Mouse (Mus musculus): ENCODE measurements around the gene Ctdnep1. TPM values are rescaled to one million over a fixed set of nuclear protein-coding genes. Genes with fewer than 3 reads are reported as not detected.

The Ctdnep1 gene
- polyA plus RNA-seq, 1 experiment from 2014 or later = 20.3 TPM

MicroRNAs within 50 kb of the gene (microRNA counts, 519-probe panel; counts per million panel counts)
- 32.2 counts per million for microRNA mmu-miR-324-3p
- 5,305 counts per million, percentile 57 among the panel's probes with 10 or more counts for microRNA mmu-miR-324-5p

Small RNA genes within 50 kb of the gene (microRNA-seq; reads per million reads assigned to microRNA genes)
- not detected for gene Gm44349 (ENCODE audit: borderline number of aligned reads)
- 4,291 reads per million, percentile 92 among the genes with 10 or more reads in this experiment for gene Mir324 (ENCODE audit: borderline number of aligned reads)

Other genes starting within 250 kb of the Ctdnep1 start
- 29.0 and 36.7 TPM in 2 replicates for gene Polr2a, start 222.5 kb upstream of the Ctdnep1 start, polyA plus RNA-seq (2014; fragmentation: Nextera tagmentation; extraction: Ambion mirVana)
- 0.10 TPM in 1 of 2 replicates, not detected in the other for gene Slc35g3, start 219.2 kb upstream of the Ctdnep1 start, polyA plus RNA-seq (2014; fragmentation: Nextera tagmentation; extraction: Ambion mirVana)
- gene Zbtb4, start 215.2 kb upstream of the Ctdnep1 start, polyA plus RNA-seq (2014; fragmentation: Nextera tagmentation; extraction: Ambion mirVana) = 2.1 and 3.1 TPM in 2 replicates
- 3.7 and 4.5 TPM in 2 replicates for gene Chrnb1, start 185.2 kb upstream of the Ctdnep1 start, polyA plus RNA-seq (2014; fragmentation: Nextera tagmentation; extraction: Ambion mirVana)
- gene Fgf11, start 179.3 kb upstream of the Ctdnep1 start, polyA plus RNA-seq (2014; fragmentation: Nextera tagmentation; extraction: Ambion mirVana) = 1.5 and 2.5 TPM in 2 replicates
- 1.1 and 1.5 TPM in 2 replicates for gene Tmem102, start 175.5 kb upstream of the Ctdnep1 start, polyA plus RNA-seq (2014; fragmentation: Nextera tagmentation; extraction: Ambion mirVana)
- not detected in 2 replicates for gene Gm39566, start 165.9 kb upstream of the Ctdnep1 start, polyA plus RNA-seq (2014; fragmentation: Nextera tagmentation; extraction: Ambion mirVana)
- not detected in 2 replicates for gene Spem2, start 162.7 kb upstream of the Ctdnep1 start, polyA plus RNA-seq (2014; fragmentation: Nextera tagmentation; extraction: Ambion mirVana)
- gene Spem1, start 159.0 kb upstream of the Ctdnep1 start, polyA plus RNA-seq (2014; fragmentation: Nextera tagmentation; extraction: Ambion mirVana) = not detected in 2 replicates
- 3.1 and 3.3 TPM in 2 replicates for gene Nlgn2, start 143.4 kb upstream of the Ctdnep1 start, polyA plus RNA-seq (2014; fragmentation: Nextera tagmentation; extraction: Ambion mirVana)
- gene Tmem256, start 142.6 kb upstream of the Ctdnep1 start, polyA plus RNA-seq (2014; fragmentation: Nextera tagmentation; extraction: Ambion mirVana) = 321 and 331 TPM in 2 replicates
- gene Plscr3, start 134.8 kb upstream of the Ctdnep1 start, polyA plus RNA-seq (2014; fragmentation: Nextera tagmentation; extraction: Ambion mirVana) = 65.9 and 75.2 TPM in 2 replicates
- 0.23 and 0.39 TPM in 2 replicates for gene Tnk1, start 122.4 kb upstream of the Ctdnep1 start, polyA plus RNA-seq (2014; fragmentation: Nextera tagmentation; extraction: Ambion mirVana)
- not detected in 2 replicates for gene Tmem95, start 103.1 kb upstream of the Ctdnep1 start, polyA plus RNA-seq (2014; fragmentation: Nextera tagmentation; extraction: Ambion mirVana)
- gene Kctd11, start 99.8 kb upstream of the Ctdnep1 start, polyA plus RNA-seq (2014; fragmentation: Nextera tagmentation; extraction: Ambion mirVana) = 3.3 and 3.8 TPM in 2 replicates
- 7.2 and 8.1 TPM in 2 replicates for gene Acap1, start 85.6 kb upstream of the Ctdnep1 start, polyA plus RNA-seq (2014; fragmentation: Nextera tagmentation; extraction: Ambion mirVana)
- gene 2810408A11Rik, start 80.2 kb upstream of the Ctdnep1 start, polyA plus RNA-seq (2014; fragmentation: Nextera tagmentation; extraction: Ambion mirVana) = 5.3 and 5.8 TPM in 2 replicates
- 9.3 and 10.8 TPM in 2 replicates for gene Neurl4, start 80.1 kb upstream of the Ctdnep1 start, polyA plus RNA-seq (2014; fragmentation: Nextera tagmentation; extraction: Ambion mirVana)
- 53.2 and 62.2 TPM in 2 replicates for gene Gps2, start 67.3 kb upstream of the Ctdnep1 start, polyA plus RNA-seq (2014; fragmentation: Nextera tagmentation; extraction: Ambion mirVana)
- 1,428 and 1,516 TPM in 2 replicates for gene Eif5a, start 59.2 kb upstream of the Ctdnep1 start, polyA plus RNA-seq (2014; fragmentation: Nextera tagmentation; extraction: Ambion mirVana)
- 1.5 and 4.3 TPM in 2 replicates for gene Ybx2, start 45.4 kb upstream of the Ctdnep1 start, polyA plus RNA-seq (2014; fragmentation: Nextera tagmentation; extraction: Ambion mirVana)
- gene Slc2a4, start 33.0 kb upstream of the Ctdnep1 start, polyA plus RNA-seq (2014; fragmentation: Nextera tagmentation; extraction: Ambion mirVana) = 22.0 and 22.8 TPM in 2 replicates
- gene Cldn7, start 16.4 kb upstream of the Ctdnep1 start, polyA plus RNA-seq (2014; fragmentation: Nextera tagmentation; extraction: Ambion mirVana) = 2.4 and 3.0 TPM in 2 replicates
- 120 and 130 TPM in 2 replicates for gene Elp5, start 1.4 kb downstream of the Ctdnep1 start, polyA plus RNA-seq (2014; fragmentation: Nextera tagmentation; extraction: Ambion mirVana)
- gene Gabarap, start 10.0 kb downstream of the Ctdnep1 start, polyA plus RNA-seq (2014; fragmentation: Nextera tagmentation; extraction: Ambion mirVana) = 481 and 489 TPM in 2 replicates
- 27.3 and 29.9 TPM in 2 replicates for gene Phf23, start 14.6 kb downstream of the Ctdnep1 start, polyA plus RNA-seq (2014; fragmentation: Nextera tagmentation; extraction: Ambion mirVana)
- 18.6 and 18.9 TPM in 2 replicates for gene Dvl2, start 19.4 kb downstream of the Ctdnep1 start, polyA plus RNA-seq (2014; fragmentation: Nextera tagmentation; extraction: Ambion mirVana)
- 94.1 and 111 TPM in 2 replicates for gene Acadvl, start 34.3 kb downstream of the Ctdnep1 start, polyA plus RNA-seq (2014; fragmentation: Nextera tagmentation; extraction: Ambion mirVana)
- 10.2 and 10.4 TPM in 2 replicates for gene Dlg4, start 35.8 kb downstream of the Ctdnep1 start, polyA plus RNA-seq (2014; fragmentation: Nextera tagmentation; extraction: Ambion mirVana)
- gene Asgr1, start 72.9 kb downstream of the Ctdnep1 start, polyA plus RNA-seq (2014; fragmentation: Nextera tagmentation; extraction: Ambion mirVana) = 0.13 TPM in 1 of 2 replicates, not detected in the other
- 0.57 TPM in 1 of 2 replicates, not detected in the other for gene Asgr2, start 111.5 kb downstream of the Ctdnep1 start, polyA plus RNA-seq (2014; fragmentation: Nextera tagmentation; extraction: Ambion mirVana)
- gene Mgl2, start 149.2 kb downstream of the Ctdnep1 start, polyA plus RNA-seq (2014; fragmentation: Nextera tagmentation; extraction: Ambion mirVana) = 0.17 and 0.29 TPM in 2 replicates
- gene Clec10a, start 175.0 kb downstream of the Ctdnep1 start, polyA plus RNA-seq (2014; fragmentation: Nextera tagmentation; extraction: Ambion mirVana) = not detected in 2 replicates
- 0.36 and 0.39 TPM in 2 replicates for gene Slc16a11, start 231.6 kb downstream of the Ctdnep1 start, polyA plus RNA-seq (2014; fragmentation: Nextera tagmentation; extraction: Ambion mirVana)
- gene Slc16a13, start 239.9 kb downstream of the Ctdnep1 start, polyA plus RNA-seq (2014; fragmentation: Nextera tagmentation; extraction: Ambion mirVana) = 7.6 and 7.8 TPM in 2 replicates
- gene Bcl6b, start 248.6 kb downstream of the Ctdnep1 start, polyA plus RNA-seq (2014; fragmentation: Nextera tagmentation; extraction: Ambion mirVana) = 11.9 and 13.0 TPM in 2 replicates